Mouse (Mus musculus): Measurements from ENCODE around the gene Dnajc7. TPM values are rescaled to one million over a fixed set of nuclear protein-coding genes. Genes with fewer than 3 reads are reported as not detected.

Gene Dnajc7
- polyA plus RNA-seq, 1 experiment: 56.5 TPM

DNA sequence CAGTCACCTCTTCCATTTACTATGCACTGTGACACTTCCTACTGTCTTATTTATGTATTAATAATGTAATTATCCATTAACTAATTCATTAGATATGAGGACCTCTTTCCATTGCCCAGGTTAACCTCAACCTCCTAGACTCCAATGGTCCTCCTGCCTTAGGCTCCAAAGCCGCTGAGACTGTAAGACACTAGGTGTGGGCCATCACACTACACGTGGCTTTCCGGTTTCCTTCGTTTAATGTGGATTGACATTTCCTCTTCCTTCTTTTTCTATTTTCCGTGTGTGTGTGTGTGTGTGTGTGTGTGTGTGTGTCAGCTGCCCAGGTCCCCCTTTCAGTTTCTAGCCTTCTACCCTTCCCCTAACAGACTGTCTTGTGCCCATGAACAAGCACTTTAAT, 52.7 kb downstream of the Dnajc7 start:
- Histone ChIP-seq H3K4me3 (replicated peaks; ENCODE audit: extremely low read depth, low read depth, low read length) (no peak overlapping the region), H3K4me1 (ENCODE audit: control insufficient read depth, insufficient read depth, low read length) (0 out of 2 replicates have a peak, but pooled peaks cover 2% of the 10 kb centered on the region)
- no peak for DNase-seq
- WGBS: 32% methylated on average over 5 of the region's 5 CpGs
- TF ChIP-seq CTCF (IDR thresholded peaks at IDR 0.05; ENCODE audit: insufficient read depth, low read length): no peak
- no peak for TF ChIP-seq POLR2A (IDR thresholded peaks at IDR 0.05; ENCODE audit: borderline replicate concordance, extremely low read depth, low read depth, low read length)

DNA sequence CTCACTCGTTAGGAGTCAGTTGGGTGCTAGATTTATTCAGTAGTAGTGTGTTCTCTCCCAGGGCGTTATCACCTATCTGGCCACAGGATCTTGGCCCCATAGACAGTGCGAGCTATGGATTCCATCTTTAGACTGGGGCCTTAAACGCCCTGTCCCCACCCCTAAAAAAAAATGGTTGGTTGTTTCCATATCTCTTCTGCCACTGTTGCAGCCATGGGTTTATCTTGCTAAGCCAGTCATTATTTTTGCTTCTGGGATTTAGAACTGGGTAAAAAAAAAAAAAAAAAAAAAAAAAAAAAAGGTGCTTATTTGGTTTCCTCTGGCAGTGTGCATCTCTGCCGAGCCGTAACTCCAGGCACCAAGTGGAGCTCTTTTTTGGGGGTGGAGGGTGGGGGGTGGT, 55.3 kb downstream of the Dnajc7 start:
- H3K4me1 ChIP-seq (ENCODE audit: control insufficient read depth, insufficient read depth, low read length): no peaks in the 10 kb centered on the region
- H3K4me3 ChIP-seq (replicated peaks; ENCODE audit: extremely low read depth, low read depth, low read length): no peak overlapping the region
- 85% methylated on average over 6 of the region's 6 CpGs for WGBS

DNA sequence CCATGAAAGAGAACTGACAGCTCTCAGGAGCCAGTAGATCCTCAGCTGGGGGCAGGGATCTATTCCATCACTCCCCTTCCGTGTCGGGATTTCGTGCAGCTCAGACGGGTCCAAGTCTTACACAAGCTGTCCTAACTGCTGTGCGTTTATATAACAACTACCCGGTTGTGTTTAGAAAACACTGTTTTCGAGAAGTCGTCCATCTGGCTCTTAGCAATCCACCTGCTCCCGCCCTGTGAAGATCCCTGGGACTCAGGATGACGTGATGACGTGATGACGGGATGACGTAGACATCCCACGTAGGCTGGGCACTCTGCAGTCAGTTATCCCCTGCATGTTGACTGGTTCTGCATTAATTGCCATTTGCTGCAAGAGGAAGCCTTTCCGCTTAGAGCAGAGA, 55.7 kb downstream of the Dnajc7 start:
- WGBS: 62% methylated on average over 15 of the region's 15 CpGs
- no peak for DNase-seq
- Histone ChIP-seq H3K4me1 (ENCODE audit: control insufficient read depth, insufficient read depth, low read length) (no peaks in the 10 kb centered on the region), H3K4me3 (replicated peaks; ENCODE audit: extremely low read depth, low read depth, low read length) (no peak overlapping the region)
- TF ChIP-seq POLR2A (IDR thresholded peaks at IDR 0.05; ENCODE audit: borderline replicate concordance, extremely low read depth, low read depth, low read length): no peak
- no peak for TF ChIP-seq CTCF (IDR thresholded peaks at IDR 0.05; ENCODE audit: insufficient read depth, low read length)

More for the DNA sequence above, 55.3 kb downstream of the Dnajc7 start:
- TF ChIP-seq POLR2A (IDR thresholded peaks at IDR 0.05; ENCODE audit: borderline replicate concordance, extremely low read depth, low read depth, low read length) (no peak), CTCF (IDR thresholded peaks at IDR 0.05; ENCODE audit: insufficient read depth, low read length) (no peak)
- no peak for DNase-seq

DNA sequence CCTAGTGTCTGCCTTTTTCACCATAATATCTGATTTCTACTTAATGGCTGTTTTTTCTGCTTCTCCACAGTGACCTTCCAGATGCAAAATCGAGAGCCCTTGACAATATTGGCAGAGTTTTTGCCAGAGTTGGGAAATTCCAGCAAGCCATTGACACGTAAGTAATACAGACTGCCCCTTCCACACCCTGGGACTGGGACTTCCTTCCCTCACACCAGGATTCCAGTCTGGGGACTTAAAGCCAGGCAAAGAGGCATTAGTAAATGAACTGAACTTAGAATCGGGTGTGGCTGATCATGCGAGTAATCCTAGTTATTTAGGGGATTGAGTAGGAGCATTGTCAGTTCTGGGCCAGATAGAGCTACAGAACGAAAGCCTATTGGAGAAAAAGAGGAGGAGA, 58.2 kb downstream of the Dnajc7 start:
- H3K4me1 ChIP-seq (ENCODE audit: control insufficient read depth, insufficient read depth, low read length): no peaks in the 10 kb centered on the region
- DNase-seq: no peak
- no peak overlapping the region for H3K4me3 ChIP-seq (replicated peaks; ENCODE audit: extremely low read depth, low read depth, low read length)
- 47% methylated on average over 5 of the region's 5 CpGs for WGBS
- no peak for TF ChIP-seq CTCF (IDR thresholded peaks at IDR 0.05; ENCODE audit: insufficient read depth, low read length)
- TF ChIP-seq POLR2A (IDR thresholded peaks at IDR 0.05; ENCODE audit: borderline replicate concordance, extremely low read depth, low read depth, low read length): no peak

DNA sequence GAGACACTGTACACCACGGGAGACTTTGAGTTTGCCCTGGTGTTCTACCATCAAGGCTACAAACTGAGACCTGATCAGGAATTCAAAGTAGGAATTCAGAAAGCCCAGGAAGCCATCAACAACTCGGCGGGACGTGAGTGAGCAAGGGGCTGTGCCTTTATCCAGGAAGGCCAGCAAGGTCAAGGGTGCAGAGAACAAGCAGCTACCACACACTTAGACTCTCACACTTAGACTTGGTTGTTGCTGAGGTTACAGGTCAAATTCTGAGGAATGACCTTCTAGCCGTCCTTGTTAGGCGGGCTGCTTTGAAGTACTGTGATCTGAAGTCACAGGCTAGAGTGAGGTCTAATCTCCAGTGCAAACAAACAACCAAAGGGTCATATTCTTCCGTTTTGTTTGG, 60.5 kb downstream of the Dnajc7 start:
- 41% methylated on average over 7 of the region's 7 CpGs for WGBS
- no peak for TF ChIP-seq POLR2A (IDR thresholded peaks at IDR 0.05; ENCODE audit: borderline replicate concordance, extremely low read depth, low read depth, low read length)
- no peak for TF ChIP-seq CTCF (IDR thresholded peaks at IDR 0.05; ENCODE audit: insufficient read depth, low read length)
- H3K4me3 ChIP-seq (replicated peaks; ENCODE audit: extremely low read depth, low read depth, low read length): no peak overlapping the region
- DNase-seq: no peak
- no peaks in the 10 kb centered on the region for H3K4me1 ChIP-seq (ENCODE audit: control insufficient read depth, insufficient read depth, low read length)

DNA sequence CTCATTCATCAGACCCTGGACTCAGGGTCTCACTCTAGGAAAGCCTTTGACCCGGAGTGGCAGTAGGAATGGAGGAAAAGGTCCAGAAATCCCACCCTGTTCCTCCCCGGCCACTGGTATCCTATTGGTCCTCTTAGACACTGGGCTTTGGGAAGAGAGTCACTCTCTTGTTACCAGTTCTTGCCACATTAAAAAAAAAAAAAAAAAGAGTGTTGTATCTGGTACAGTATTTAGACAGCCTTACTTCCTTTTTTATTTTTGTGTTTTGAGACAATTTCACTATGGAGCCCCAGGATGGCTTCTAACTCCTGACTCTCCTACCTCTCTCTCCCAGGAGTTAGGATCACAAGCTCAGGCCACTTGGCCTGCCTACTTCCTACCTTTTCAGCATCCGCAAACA, 62.4 kb downstream of the Dnajc7 start:
- TF ChIP-seq CTCF (IDR thresholded peaks at IDR 0.05; ENCODE audit: insufficient read depth, low read length): no peak
- no peak for TF ChIP-seq POLR2A (IDR thresholded peaks at IDR 0.05; ENCODE audit: borderline replicate concordance, extremely low read depth, low read depth, low read length)
- no peak for DNase-seq
- Histone ChIP-seq H3K4me3 (replicated peaks; ENCODE audit: extremely low read depth, low read depth, low read length) (no peak overlapping the region), H3K4me1 (ENCODE audit: control insufficient read depth, insufficient read depth, low read length) (no peaks in the 10 kb centered on the region)
- 78% methylated on average over 3 of the region's 3 CpGs for WGBS

DNA sequence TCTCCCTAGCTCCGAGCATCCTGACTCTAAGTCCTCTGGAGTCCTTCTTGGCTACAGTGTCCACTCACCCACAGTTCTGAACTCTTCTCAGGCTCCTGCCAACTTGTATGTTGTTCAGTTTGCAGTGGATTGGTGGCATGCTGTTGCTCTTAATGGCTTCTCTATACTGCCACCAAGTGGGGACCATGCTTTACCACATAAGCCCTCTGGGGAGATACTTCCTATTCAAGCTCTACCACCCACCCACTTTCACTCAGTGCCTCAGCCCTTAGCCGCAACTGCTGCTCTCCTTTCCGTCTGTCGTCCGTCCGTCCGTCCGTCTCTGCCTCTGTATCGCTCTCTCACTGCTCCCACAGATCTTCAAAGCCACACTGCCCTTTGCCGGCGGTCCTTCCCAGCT, 64.4 kb downstream of the Dnajc7 start:
- TF ChIP-seq CTCF (IDR thresholded peaks at IDR 0.05; ENCODE audit: insufficient read depth, low read length) (peak; percentile 33), POLR2A (IDR thresholded peaks at IDR 0.05; ENCODE audit: borderline replicate concordance, extremely low read depth, low read depth, low read length) (no peak)
- Histone ChIP-seq H3K4me3 (replicated peaks; ENCODE audit: extremely low read depth, low read depth, low read length) (peak overlapping the region; percentile 6), H3K4me1 (ENCODE audit: control insufficient read depth, insufficient read depth, low read length) (no peaks in the 10 kb centered on the region)
- peak; percentile 49 for DNase-seq
- 15% methylated on average over 11 of the region's 11 CpGs for WGBS

DNA sequence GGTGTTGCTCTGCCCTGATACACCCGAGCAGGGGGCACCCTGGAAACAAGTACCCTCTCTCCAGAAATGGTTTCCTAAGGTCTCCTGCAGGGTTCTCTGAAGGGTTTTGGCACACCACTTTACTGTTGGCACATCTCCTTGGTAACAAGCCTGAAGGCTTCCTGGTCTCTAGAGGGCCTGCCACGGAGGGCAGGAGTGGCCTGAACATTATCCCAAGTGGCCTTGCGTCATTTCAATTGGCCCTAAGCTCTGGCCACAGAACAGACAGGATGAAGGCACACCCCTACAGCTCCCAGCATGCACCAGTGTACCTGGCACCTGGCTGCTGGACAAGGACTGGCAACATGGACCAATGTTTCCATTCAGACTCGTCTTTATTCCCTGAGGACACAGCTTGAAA, 67.1 kb downstream of the Dnajc7 start:
- H3K4me3 ChIP-seq (replicated peaks; ENCODE audit: extremely low read depth, low read depth, low read length): no peak overlapping the region
- DNase-seq: peak; percentile 52
- no peaks in the 10 kb centered on the region for H3K4me1 ChIP-seq (ENCODE audit: control insufficient read depth, insufficient read depth, low read length)
- no peak for TF ChIP-seq CTCF (IDR thresholded peaks at IDR 0.05; ENCODE audit: insufficient read depth, low read length)
- TF ChIP-seq POLR2A (IDR thresholded peaks at IDR 0.05; ENCODE audit: borderline replicate concordance, extremely low read depth, low read depth, low read length): no peak; the same call in 1 of the 2 replicates
- WGBS: 62% methylated on average over 4 of the region's 4 CpGs

DNA sequence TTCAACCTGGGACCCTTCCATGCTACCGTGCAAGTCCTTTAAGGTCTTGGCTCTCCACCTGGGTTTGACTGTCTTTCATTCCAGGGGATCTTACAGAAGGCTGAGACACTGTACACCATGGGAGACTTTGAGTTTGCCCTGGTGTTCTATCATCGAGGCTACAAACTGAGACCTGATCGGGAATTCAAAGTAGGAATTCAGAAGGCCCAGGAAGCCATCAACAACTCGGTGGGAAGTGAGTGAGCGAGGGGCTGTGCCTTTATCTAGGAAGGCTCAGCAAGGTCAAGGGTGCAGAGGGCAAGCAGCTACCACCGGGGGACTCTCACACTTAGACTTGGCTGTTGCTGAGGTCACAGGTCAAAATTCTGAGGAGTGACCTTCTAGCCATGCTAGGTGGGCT, 69.9 kb downstream of the Dnajc7 start:
- Histone ChIP-seq H3K4me3 (replicated peaks; ENCODE audit: extremely low read depth, low read depth, low read length) (no peak overlapping the region), H3K4me1 (ENCODE audit: control insufficient read depth, insufficient read depth, low read length) (peaks cover 7% of the 10 kb centered on the region; the same call in 1 of the 2 replicates)
- TF ChIP-seq CTCF (IDR thresholded peaks at IDR 0.05; ENCODE audit: insufficient read depth, low read length) (no peak), POLR2A (IDR thresholded peaks at IDR 0.05; ENCODE audit: borderline replicate concordance, extremely low read depth, low read depth, low read length) (no peak)
- 65% methylated on average over 6 of the region's 6 CpGs for WGBS
- DNase-seq: no peak

DNA sequence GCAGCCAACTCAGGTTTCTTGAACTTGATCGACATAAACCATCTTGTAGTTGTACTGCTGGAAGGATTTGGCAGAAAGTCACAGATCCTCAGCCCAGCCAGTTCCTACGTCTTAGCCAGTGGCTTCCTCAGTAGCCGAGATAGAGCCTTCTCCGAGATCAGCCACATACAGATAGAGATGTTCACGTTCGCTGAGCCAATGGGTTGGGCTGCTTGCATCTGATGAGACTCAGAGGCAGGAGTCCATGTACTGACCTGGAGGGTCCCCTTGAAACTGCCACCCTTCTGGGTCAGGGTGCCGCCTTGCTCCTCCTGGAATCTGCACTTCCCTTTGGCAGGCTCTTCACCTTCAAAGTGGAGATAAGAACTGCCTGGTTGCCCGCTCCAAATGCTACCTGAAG, 70.5 kb downstream of the Dnajc7 start:
- H3K4me3 ChIP-seq (replicated peaks; ENCODE audit: extremely low read depth, low read depth, low read length): no peak overlapping the region
- 74% methylated on average over 8 of the region's 8 CpGs for WGBS
- TF ChIP-seq CTCF (IDR thresholded peaks at IDR 0.05; ENCODE audit: insufficient read depth, low read length) (no peak), POLR2A (IDR thresholded peaks at IDR 0.05; ENCODE audit: borderline replicate concordance, extremely low read depth, low read depth, low read length) (no peak)
- H3K4me1 ChIP-seq (ENCODE audit: control insufficient read depth, insufficient read depth, low read length): peaks cover 7% of the 10 kb centered on the region; the same call in 1 of the 2 replicates
- DNase-seq: no peak
